Mouse (Mus musculus) bone marrow macrophage, adult 2 months (primary cell): ENCODE data around the gene Map3k7.

Experiments used
- CTCF ChIP-seq: IDR thresholded peaks from 2 replicates; pipeline ENCODE4 v1.5.1; 2012; ENCODE audit warnings: low read depth, mild to moderate bottlenecking, low read length, moderate library complexity
- POLR2A ChIP-seq: IDR thresholded peaks from 2 replicates; pipeline ENCODE4 v1.6.1; 2012; ENCODE audit warnings: mild to moderate bottlenecking, low read depth, low read length, borderline replicate concordance

- TF ChIP-seq CTCF, result no peak
- TF ChIP-seq POLR2A, result no peak
Measured at GRCm38 (mm10) chr4:31941616-31942015, 22.3 kb upstream of the Map3k7 start.
